Mouse (Mus musculus): Measurements from ENCODE around the gene Il2ra. TPM values are rescaled to one million over a fixed set of nuclear protein-coding genes. Genes with fewer than 3 reads are reported as not detected.
A peak's percentile ranks its signal among the peaks of the same experiment; 100 is the strongest.
"Not testable (repeated sequence)": the region's sequence is repeated elsewhere in the genome, so short reads cannot be mapped to it uniquely, and the experiment has no call there.

Il2ra gene
- polyA plus RNA-seq, 1 experiment from 2014 or later: 0.23 TPM

GRCm38 (mm10) chr2:11699905-11700304, 57.3 kb downstream of the Il2ra start:
- Histone ChIP-seq H3K9ac (replicated peaks) (no peak overlapping the region), H3K27ac (ENCODE audit: low read depth) (no peak overlapping the region), H3K27me3 (ENCODE audit: insufficient read depth, low read length) (no peaks in the 10 kb centered on the region), H3K36me3 (replicated peaks; ENCODE audit: insufficient read depth, low read length) (no peaks in the 10 kb centered on the region), H3K4me1 (ENCODE audit: insufficient read depth) (peaks cover 8% of the 10 kb centered on the region), H3K4me2 (ENCODE audit: low read depth, low read length) (no peak overlapping the region), H3K4me3 (ENCODE audit: low read depth, low read length) (no peak overlapping the region), H3K9me3 (ENCODE audit: low read length) (no peaks in the 10 kb centered on the region)
- no peak for ATAC-seq
- WGBS (ENCODE audit: insufficient replicate concordance): 86% methylated on average over 2 of the region's 2 CpGs
- TF ChIP-seq CTCF (IDR thresholded peaks at IDR 0.05; ENCODE audit: low read depth) (no peak), EP300 (IDR thresholded peaks at IDR 0.05; ENCODE audit: low read depth) (no peak)
- DNase-seq: no peak

DNA sequence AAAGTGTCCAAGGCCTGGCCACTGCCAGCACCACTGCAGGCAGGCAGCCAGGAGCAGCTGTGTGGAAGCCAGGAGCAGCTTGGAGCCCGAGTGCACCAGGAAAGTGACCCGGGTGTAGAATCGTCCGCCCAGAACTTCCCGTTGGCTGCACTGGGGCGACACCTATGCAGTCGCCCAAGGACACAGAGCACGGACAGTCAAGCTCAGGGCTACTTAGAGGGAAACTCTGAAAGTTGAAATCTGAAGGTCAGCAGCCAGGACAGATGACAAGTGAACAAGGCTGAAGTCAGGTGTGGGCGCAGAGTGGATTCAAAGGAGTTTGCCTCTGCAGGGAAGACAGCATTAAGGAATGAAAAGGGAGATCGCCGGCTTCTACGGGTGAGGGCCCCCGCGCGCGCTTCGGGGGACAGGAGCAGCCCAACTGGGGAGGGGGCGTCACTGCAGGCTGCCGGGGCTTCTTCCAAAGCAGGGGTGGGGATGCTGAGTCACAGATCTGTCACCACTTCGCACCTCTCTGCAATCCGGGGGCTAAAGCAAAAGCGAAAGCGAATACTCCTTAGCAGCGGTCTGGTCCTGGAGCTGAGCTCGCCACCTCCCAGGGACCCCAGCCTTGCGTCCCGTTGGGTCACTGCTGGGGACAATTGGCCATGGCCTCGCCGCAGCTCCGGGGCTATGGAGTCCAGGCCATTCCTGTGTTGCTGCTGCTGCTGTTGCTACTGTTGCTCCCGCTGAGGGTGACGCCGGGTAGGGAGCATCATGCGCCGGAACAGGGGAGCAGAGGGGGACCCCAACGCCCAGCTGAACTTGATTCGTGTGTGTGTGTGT, 62.8 kb downstream of the Il2ra start, which contains the start of gene Il15ra:
Gene Il15ra (plus strand): TSS at position 90 of the 825 bp plus-strand sequence.
- Histone ChIP-seq H3K27ac (ENCODE audit: low read depth) (peak within 1 kb of the TSS; percentile 93), H3K27me3 (ENCODE audit: insufficient read depth, low read length) (no peaks in the 10 kb centered on the region), H3K9me3 (ENCODE audit: low read length) (no peaks in the 10 kb centered on the region), H3K9ac (replicated peaks) (peak within 1 kb of the TSS; percentile 81), H3K4me2 (ENCODE audit: low read depth, low read length) (peak within 1 kb of the TSS; percentile 86), H3K4me3 (ENCODE audit: low read depth, low read length) (peak within 1 kb of the TSS; percentile 72), H3K4me1 (ENCODE audit: insufficient read depth) (peaks cover 38% of the 10 kb centered on the region), H3K36me3 (replicated peaks; ENCODE audit: insufficient read depth, low read length) (no peaks in the 10 kb centered on the region; the same call in 1 of the 2 replicates)
- DNase-seq (peak; percentile 72), ATAC-seq (peak; percentile 77)
- TF ChIP-seq EP300 (IDR thresholded peaks at IDR 0.05; ENCODE audit: low read depth) (no peak), CTCF (IDR thresholded peaks at IDR 0.05; ENCODE audit: low read depth) (no peak)
- under 1% methylated on average over 37 of the region's 37 CpGs for WGBS (ENCODE audit: insufficient replicate concordance)

GRCm38 (mm10) chr2:11706030-11706745, 63.6 kb downstream of the Il2ra start:
- peak overlapping the region; percentile 81 for H3K9ac ChIP-seq (replicated peaks)
- H3K9me3 ChIP-seq (ENCODE audit: low read length): no peaks in the 10 kb centered on the region
- peak overlapping the region; percentile 72 for H3K4me3 ChIP-seq (ENCODE audit: low read depth, low read length)
- ATAC-seq (peak; percentile 58), DNase-seq (peak; percentile 44)
- 5% methylated on average over 28 of the region's 28 CpGs for WGBS (ENCODE audit: insufficient replicate concordance)
- TF ChIP-seq EP300 (IDR thresholded peaks at IDR 0.05; ENCODE audit: low read depth) (no peak), CTCF (IDR thresholded peaks at IDR 0.05; ENCODE audit: low read depth) (no peak)
- H3K4me2 ChIP-seq (ENCODE audit: low read depth, low read length): peak overlapping the region; percentile 86
- H3K36me3 ChIP-seq (replicated peaks; ENCODE audit: insufficient read depth, low read length): no peaks in the 10 kb centered on the region; the same call in 1 of the 2 replicates
- no peaks in the 10 kb centered on the region for H3K27me3 ChIP-seq (ENCODE audit: insufficient read depth, low read length)
- H3K27ac ChIP-seq (ENCODE audit: low read depth): peak overlapping the region; percentile 93
- H3K4me1 ChIP-seq (ENCODE audit: insufficient read depth): peaks cover 38% of the 10 kb centered on the region

DNA sequence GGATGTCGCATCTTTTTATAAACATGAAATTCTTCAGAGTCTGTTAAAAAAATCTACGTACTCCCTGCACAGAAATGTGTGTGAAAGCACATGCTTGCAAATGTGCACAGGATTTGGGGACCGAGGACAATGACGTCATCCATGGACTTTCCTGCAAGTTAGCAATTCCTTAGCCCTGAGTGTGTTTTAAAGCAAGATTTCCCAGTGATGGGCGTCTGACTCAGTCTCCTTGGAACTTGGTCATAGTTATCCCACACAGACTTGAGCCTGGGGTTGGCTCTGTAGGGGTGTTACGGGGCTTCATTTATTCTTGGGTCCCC, 64.1 kb downstream of the Il2ra start:
- no peaks in the 10 kb centered on the region; the same call in 1 of the 2 replicates for H3K36me3 ChIP-seq (replicated peaks; ENCODE audit: insufficient read depth, low read length)
- H3K27ac ChIP-seq (ENCODE audit: low read depth): peak overlapping the region; percentile 93; the same call in 1 of the 2 replicates
- H3K9me3 ChIP-seq (ENCODE audit: low read length): no peaks in the 10 kb centered on the region
- peak overlapping the region; percentile 72 for H3K4me3 ChIP-seq (ENCODE audit: low read depth, low read length)
- no peak for DNase-seq
- H3K9ac ChIP-seq (replicated peaks): peak overlapping the region; percentile 81
- H3K4me2 ChIP-seq (ENCODE audit: low read depth, low read length): peak overlapping the region; percentile 86
- no peak for ATAC-seq
- no peaks in the 10 kb centered on the region for H3K27me3 ChIP-seq (ENCODE audit: insufficient read depth, low read length)
- H3K4me1 ChIP-seq (ENCODE audit: insufficient read depth): peaks cover 38% of the 10 kb centered on the region
- 50% methylated on average over 6 of the region's 6 CpGs for WGBS (ENCODE audit: insufficient replicate concordance)
- TF ChIP-seq CTCF (IDR thresholded peaks at IDR 0.05; ENCODE audit: low read depth): no peak
- no peak for TF ChIP-seq EP300 (IDR thresholded peaks at IDR 0.05; ENCODE audit: low read depth)

DNA sequence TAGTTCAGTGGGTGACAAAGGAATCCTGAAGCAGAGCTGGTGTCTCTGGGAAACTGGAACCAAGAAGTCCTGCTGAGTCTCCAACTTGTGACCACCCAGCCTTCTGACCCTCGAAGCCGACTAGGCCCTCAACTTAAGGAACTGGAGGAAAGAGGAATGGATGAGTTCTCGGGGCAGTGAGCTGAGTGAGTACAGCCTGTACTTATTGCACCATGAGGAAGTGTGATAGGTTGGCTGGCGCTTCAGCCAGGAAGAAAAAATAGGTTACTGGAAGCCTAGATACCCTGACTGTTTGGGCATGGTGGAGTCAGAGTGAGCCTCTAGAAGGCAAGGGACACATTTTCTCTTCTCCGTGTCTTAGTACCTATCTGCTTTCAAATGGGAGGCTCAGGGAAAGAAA, 65.9 kb downstream of the Il2ra start:
- H3K36me3 ChIP-seq (replicated peaks; ENCODE audit: insufficient read depth, low read length): no peaks in the 10 kb centered on the region; the same call in 1 of the 2 replicates
- TF ChIP-seq CTCF (IDR thresholded peaks at IDR 0.05; ENCODE audit: low read depth) (no peak), EP300 (IDR thresholded peaks at IDR 0.05; ENCODE audit: low read depth) (peak; percentile 33; the same call in 1 of the 2 replicates)
- peak overlapping the region; percentile 69 for H3K27ac ChIP-seq (ENCODE audit: low read depth)
- 30% methylated on average over 5 of the region's 5 CpGs for WGBS (ENCODE audit: insufficient replicate concordance)
- H3K9me3 ChIP-seq (ENCODE audit: low read length): no peaks in the 10 kb centered on the region
- no peak overlapping the region for H3K4me3 ChIP-seq (ENCODE audit: low read depth, low read length)
- peaks cover 41% of the 10 kb centered on the region for H3K4me1 ChIP-seq (ENCODE audit: insufficient read depth)
- no peaks in the 10 kb centered on the region for H3K27me3 ChIP-seq (ENCODE audit: insufficient read depth, low read length)
- no peak overlapping the region for H3K9ac ChIP-seq (replicated peaks)
- H3K4me2 ChIP-seq (ENCODE audit: low read depth, low read length): peak overlapping the region; percentile 10
- DNase-seq (peak; percentile 24), ATAC-seq (peak; percentile 7; the same call in 1 of the 2 replicates)

DNA sequence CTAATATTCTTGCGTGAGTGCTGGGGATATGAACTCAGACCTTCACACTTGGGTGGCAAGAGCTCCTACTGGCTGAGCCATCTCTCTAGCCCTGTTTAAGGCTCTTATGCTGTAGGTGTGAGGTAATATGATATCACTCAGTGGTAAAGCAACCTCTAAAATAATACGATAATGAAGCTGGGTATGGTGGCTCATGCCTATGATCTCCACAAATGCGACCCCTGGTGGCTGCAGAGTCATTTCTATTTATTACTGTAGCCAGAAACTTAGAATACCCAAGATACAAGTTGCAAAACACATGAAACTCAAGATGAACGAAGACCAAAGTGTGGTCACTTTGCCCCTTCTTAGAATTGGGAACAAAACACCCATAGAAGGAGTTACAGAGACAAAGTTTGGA, 67.5 kb downstream of the Il2ra start:
- peak; percentile 67 for DNase-seq
- WGBS (ENCODE audit: insufficient replicate concordance): 54% methylated on average over 4 of the region's 4 CpGs
- ATAC-seq: not testable (repeated sequence)

More for the DNA sequence above, 67.5 kb downstream of the Il2ra start:
- H3K27ac ChIP-seq (ENCODE audit: low read depth); H3K27me3 ChIP-seq (ENCODE audit: insufficient read depth, low read length); H3K9ac ChIP-seq (replicated peaks); H3K9me3 ChIP-seq (ENCODE audit: low read length); H3K4me3 ChIP-seq (ENCODE audit: low read depth, low read length); H3K36me3 ChIP-seq (replicated peaks; ENCODE audit: insufficient read depth, low read length); H3K4me2 ChIP-seq (ENCODE audit: low read depth, low read length): not testable (repeated sequence)
- TF ChIP-seq CTCF (IDR thresholded peaks at IDR 0.05; ENCODE audit: low read depth): peak; percentile 64
- peaks cover 38% of the 10 kb centered on the region for H3K4me1 ChIP-seq (ENCODE audit: insufficient read depth)
